Mouse (Mus musculus): Measurements from ENCODE around the gene Vwf.

- no peak for TF ChIP-seq POLR2A (IDR thresholded peaks at IDR 0.05; ENCODE audit: insufficient read depth, low read length)
- no peak for TF ChIP-seq CTCF (IDR thresholded peaks at IDR 0.05; ENCODE audit: low read depth, low read length)
- TF ChIP-seq EP300 (IDR thresholded peaks at IDR 0.05; ENCODE audit: insufficient read depth, low read depth, low read length), result no peak
These were observed 5.7 kb upstream of the Vwf start for GRCm38 (mm10) chr6:125540826-125541225.

Measured in ES-Bruce4 (cell line).